Mouse (Mus musculus) hindbrain, embryonic 11.5 days (tissue): Measurements from ENCODE around the gene Ager. TPM values are rescaled to one million over a fixed set of nuclear protein-coding genes. Genes with fewer than 3 reads are reported as not detected.

Experiments used
- ATAC-seq: fragments of 200-750 bp; cut with Nextera tagmentation; 2 replicates; pipeline ENCODE4 v1.8.0; 2017; ENCODE audit warnings: mild to moderate bottlenecking, moderate TSS enrichment, moderate library complexity; ENCODE audit not compliant: low FRiP score
- DNase-seq: peaks from one replicate; pipeline ENCODE4 v3.0.0-alpha.2; 2015; ENCODE audit warnings: low spot score
- H3K27ac ChIP-seq: fragments of 300-500 bp; sonication (generic); 2 replicates; pipeline ENCODE4 v1.5.1; 2014; ENCODE audit warnings: mild to moderate bottlenecking, low read depth, low read length
- H3K27me3 ChIP-seq: fragments of 300-500 bp; sonication (generic); 2 replicates; pipeline ENCODE4 v1.6.1; 2014; ENCODE audit warnings: mild to moderate bottlenecking, low read length, moderate library complexity, mixed read lengths; ENCODE audit not compliant: control insufficient read depth, insufficient read depth
- H3K36me3 ChIP-seq: fragments of 300-500 bp; sonication (generic); 2 replicates; pipeline ENCODE4 v1.6.1; 2014; ENCODE audit warnings: mild to moderate bottlenecking, low read length, moderate library complexity, mixed read lengths; ENCODE audit not compliant: control insufficient read depth, insufficient read depth
- H3K4me1 ChIP-seq: fragments of 300-500 bp; sonication (generic); replicated peaks from 2 replicates; pipeline ENCODE4 v1.6.1; 2014; ENCODE audit warnings: low read length, mixed read lengths; ENCODE audit not compliant: control insufficient read depth, insufficient read depth
- H3K4me2 ChIP-seq: fragments of 300-500 bp; sonication (generic); replicated peaks from 2 replicates; pipeline ENCODE4 v1.6.1; 2014; ENCODE audit warnings: mild to moderate bottlenecking, low read depth, low read length
- H3K4me3 ChIP-seq: fragments of 300-500 bp; sonication (generic); 2 replicates; pipeline ENCODE4 v1.5.1; 2014; ENCODE audit warnings: low read depth, low read length
- H3K9ac ChIP-seq: fragments of 300-500 bp; sonication (generic); 2 replicates; pipeline ENCODE4 v1.6.1; 2014; ENCODE audit warnings: low read depth, low read length
- H3K9me3 ChIP-seq: fragments of 300-500 bp; sonication (generic); 2 replicates; pipeline ENCODE4 v1.6.1; 2016; ENCODE audit warnings: low read length; ENCODE audit not compliant: control insufficient read depth
- WGBS: fragments of 180-500 bp; shearing (Covaris S2); extraction: QIAGEN DNeasy Blood & Tissue Kit; methylation state at CpG from one replicate; pipeline ENCODE4 v1.1.7; 2014; 5-methylcytosine and 5-hydroxymethylcytosine counted together
- polyA plus RNA-seq: library from polyadenylated mRNA; unstranded; fragments of >200 nt; fragmentation: Nextera tagmentation; extraction: Ambion mirVana; gene quantifications from 2 replicates; pipeline ENCODE4 v1.2.1, GENCODE M21; 2014

The Ager gene
- polyA plus RNA-seq, 1 experiment from 2014 or later = 2.2 TPM

DNA sequence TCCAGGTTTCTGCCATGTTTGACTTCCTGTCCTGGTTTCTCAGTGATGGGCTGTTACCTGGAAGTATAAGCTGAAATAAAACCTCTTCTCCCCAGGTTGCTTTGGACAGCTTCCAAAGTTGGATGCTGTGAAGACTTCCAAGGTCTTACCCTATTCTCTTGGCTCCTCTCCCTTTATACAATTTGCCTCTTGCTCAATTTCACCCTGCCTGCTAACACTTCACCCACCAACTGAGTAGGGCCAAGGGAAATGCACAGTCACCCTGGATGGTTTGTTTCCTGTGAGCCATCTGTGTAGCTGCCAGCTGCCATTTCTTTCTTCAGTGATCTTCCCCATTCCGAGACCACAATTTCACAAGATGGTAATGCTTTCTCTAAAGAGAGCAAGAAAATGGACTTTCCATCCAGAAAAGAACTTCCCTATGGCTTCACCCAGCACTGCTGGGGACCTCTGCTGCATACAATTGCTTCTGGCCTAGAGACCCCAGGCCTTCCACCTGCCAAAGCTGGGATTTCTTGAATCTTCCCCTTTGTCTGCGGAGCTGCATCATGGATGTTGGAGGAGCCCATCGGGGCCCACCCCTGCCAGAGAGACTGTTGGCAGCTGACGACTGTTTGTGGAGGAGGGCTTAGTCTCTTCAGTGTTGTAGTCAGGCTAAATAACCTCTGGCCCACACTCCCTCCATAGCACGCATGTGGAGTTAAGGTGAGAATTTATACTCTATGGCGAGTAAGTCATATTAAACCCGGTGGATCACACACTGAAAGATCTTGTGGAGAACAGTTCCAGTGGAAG, 42.0 kb downstream of the Ager start:
- H3K27ac ChIP-seq = no peak overlapping the region

DNA sequence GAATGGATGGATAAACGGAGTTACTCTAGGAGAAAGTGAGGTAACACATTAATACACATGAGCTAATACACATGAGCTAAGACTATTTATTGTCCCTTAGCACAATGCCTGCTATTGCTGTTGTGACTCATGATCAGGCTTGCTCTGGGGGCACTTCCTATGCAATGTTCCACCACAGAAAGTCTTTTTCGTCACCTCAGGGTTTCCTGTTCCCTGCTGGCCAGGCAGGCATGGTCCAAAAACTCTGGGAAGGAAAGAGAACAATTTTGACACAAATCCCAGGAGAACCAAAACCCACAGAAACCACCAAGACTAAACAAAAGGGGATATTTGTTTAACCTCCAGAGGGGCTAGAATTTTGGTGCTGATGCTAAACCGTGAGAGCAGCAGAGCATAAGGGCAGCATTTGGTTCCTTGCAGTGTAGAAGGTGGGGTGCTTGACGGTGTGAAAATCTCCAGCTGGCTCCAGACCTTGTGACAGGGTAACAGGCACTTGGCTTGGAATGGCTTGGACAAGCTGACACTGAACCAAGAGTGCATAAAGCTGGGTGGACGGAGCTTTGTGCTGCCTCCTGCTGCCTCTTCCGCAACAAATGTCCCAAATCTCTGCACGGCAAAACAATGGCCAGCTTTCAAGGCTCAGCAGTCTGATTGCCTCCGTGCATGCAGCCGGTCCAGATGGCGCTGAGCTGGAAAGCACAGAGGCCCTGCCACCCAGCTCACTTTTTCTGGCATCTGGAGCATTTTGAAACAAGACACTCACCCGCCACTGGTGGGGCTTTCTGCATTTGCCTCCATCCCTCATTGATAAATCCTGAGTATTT, 43.3 kb downstream of the Ager start:
- H3K4me3 ChIP-seq = no peak overlapping the region
- H3K36me3 ChIP-seq = no peaks in the 10 kb centered on the region
- WGBS = 14% methylated on average over 11 of the region's 11 CpGs
- ATAC-seq (peak; percentile 49; the same call in 1 of the 2 replicates), DNase-seq (peak; percentile 58)
- H3K9me3 ChIP-seq = no peaks in the 10 kb centered on the region
- H3K27ac ChIP-seq = peak overlapping the region; percentile 70
- H3K4me1 ChIP-seq = no peaks in the 10 kb centered on the region; the same call in 1 of the 2 replicates
- H3K27me3 ChIP-seq = no peaks in the 10 kb centered on the region
- H3K4me2 ChIP-seq = no peak overlapping the region
- peak overlapping the region; percentile 28; the same call in 1 of the 2 replicates for H3K9ac ChIP-seq

More for the DNA sequence above, 42.0 kb downstream of the Ager start:
- ATAC-seq = no peak
- H3K4me3 ChIP-seq = no peak overlapping the region
- WGBS = 82% methylated on average over 7 of the region's 7 CpGs
- no peak overlapping the region for H3K4me2 ChIP-seq
- no peak overlapping the region for H3K9ac ChIP-seq
- no peaks in the 10 kb centered on the region for H3K36me3 ChIP-seq
- no peak for DNase-seq
- no peaks in the 10 kb centered on the region for H3K27me3 ChIP-seq
- H3K9me3 ChIP-seq = no peaks in the 10 kb centered on the region
- H3K4me1 ChIP-seq = no peaks in the 10 kb centered on the region

DNA sequence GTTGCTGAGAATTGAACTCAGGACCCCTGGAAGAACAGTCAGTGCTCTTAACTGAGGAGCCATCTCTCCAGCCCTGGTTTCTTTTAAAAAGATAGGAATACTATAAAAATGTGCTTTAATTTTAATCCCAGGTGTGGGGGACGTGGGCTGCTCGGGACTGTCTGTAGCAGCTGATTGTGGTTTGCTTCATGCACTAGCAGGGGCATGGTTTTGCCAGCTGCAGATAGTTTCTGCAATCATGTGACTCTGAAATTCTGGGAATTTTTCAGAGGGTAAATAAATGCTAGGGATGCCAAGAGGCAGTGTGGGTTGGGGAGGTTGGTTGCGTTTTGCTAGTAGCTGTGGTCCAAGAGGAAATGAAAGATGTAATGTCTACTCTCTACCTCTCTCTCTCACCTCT, 44.3 kb downstream of the Ager start:
- Histone ChIP-seq H3K36me3 (no peaks in the 10 kb centered on the region), H3K27ac (no peak overlapping the region), H3K4me2 (no peak overlapping the region), H3K9me3 (no peaks in the 10 kb centered on the region), H3K9ac (no peak overlapping the region), H3K27me3 (no peaks in the 10 kb centered on the region), H3K4me1 (no peaks in the 10 kb centered on the region; the same call in 1 of the 2 replicates), H3K4me3 (no peak overlapping the region)
- WGBS = 78% methylated on average over 3 of the region's 3 CpGs
- ATAC-seq (no peak), DNase-seq (no peak)

DNA sequence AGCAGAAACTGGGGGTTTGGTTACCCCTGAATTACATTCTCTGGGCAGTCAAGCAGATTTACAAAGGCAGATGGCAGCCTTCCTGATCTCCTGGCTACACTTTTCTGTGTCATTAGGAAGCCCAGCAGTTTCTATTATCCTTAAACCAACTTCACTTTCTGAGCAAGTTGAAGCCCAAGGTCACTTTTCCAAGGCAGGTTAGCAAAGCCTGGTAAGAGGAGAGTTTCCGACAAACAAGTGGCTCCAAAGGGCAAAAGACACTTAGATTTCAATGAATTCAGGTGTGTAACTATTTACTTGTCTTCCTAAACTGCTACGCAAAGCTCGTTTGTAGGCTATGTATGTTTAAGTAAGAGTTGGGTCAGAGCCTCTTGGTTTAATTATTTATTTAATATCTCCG, 45.7 kb downstream of the Ager start:
- no peaks in the 10 kb centered on the region for H3K27me3 ChIP-seq
- H3K9me3 ChIP-seq = no peaks in the 10 kb centered on the region
- 93% methylated on average over 4 of the region's 4 CpGs for WGBS
- no peak overlapping the region for H3K27ac ChIP-seq
- H3K4me2 ChIP-seq = no peak overlapping the region
- H3K9ac ChIP-seq = no peak overlapping the region
- ATAC-seq (no peak), DNase-seq (no peak)
- H3K4me3 ChIP-seq = no peak overlapping the region
- no peaks in the 10 kb centered on the region for H3K36me3 ChIP-seq
- H3K4me1 ChIP-seq = no peaks in the 10 kb centered on the region; the same call in 1 of the 2 replicates

DNA sequence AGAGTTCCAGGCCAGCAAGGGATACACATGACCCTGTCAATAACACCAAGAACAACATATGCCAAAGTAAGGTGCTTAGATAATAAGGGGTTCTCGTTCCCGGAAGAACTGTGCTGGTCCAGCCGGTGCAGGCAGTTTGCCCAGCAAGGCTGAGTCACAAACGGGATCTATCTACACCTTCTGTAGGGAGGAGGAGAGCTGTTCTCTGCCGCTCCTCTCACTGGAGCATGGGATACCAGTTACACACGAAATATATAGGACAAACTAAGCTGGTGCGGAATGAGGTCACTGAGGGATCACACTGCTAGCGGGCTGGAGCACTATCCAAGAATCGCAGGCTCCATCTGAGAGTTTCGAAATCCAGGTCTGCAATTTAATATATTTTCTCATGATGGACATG, 46.3 kb downstream of the Ager start:
- Histone ChIP-seq H3K4me1 (no peaks in the 10 kb centered on the region; the same call in 1 of the 2 replicates), H3K4me2 (no peak overlapping the region), H3K9ac (no peak overlapping the region), H3K27me3 (no peaks in the 10 kb centered on the region), H3K4me3 (no peak overlapping the region), H3K9me3 (no peaks in the 10 kb centered on the region), H3K36me3 (0 out of 2 replicates have a peak, but pooled peaks cover under 1% of the 10 kb centered on the region), H3K27ac (no peak overlapping the region)
- WGBS = 83% methylated on average over 10 of the region's 10 CpGs
- no peak for DNase-seq
- ATAC-seq = no peak

DNA sequence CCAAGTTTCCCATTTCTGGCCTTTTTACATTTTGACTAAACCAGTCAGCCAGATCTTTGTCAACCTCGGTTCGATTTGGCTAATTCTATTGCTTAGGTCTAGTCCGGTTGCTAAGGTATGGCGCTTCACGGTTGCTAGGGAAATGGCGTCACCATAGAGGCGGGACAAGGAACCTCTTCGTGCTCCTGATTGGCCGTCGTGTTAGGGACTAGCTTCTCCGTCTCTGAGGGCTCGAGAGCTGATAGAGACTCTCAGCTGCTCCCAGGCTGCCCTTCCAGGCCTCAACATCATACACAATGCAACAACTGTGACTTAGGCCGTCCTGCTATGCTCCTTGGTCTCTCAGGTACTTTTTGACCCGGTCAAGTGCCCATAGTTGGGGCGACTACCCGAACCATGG, 46.9 kb downstream of the Ager start, which contains the start of gene Fkbpl:
Gene Fkbpl (plus strand): TSS at position 157 of the 400 bp plus-strand sequence.
- ATAC-seq (peak; percentile 78), DNase-seq (peak; percentile 96)
- H3K27me3 ChIP-seq = no peaks in the 10 kb centered on the region
- no peaks in the 10 kb centered on the region; the same call in 1 of the 2 replicates for H3K4me1 ChIP-seq
- H3K27ac ChIP-seq = 0 out of 2 replicates have a peak within 1 kb of the TSS, but pooled peaks have one; percentile 31
- WGBS = 1% methylated on average over 16 of the region's 16 CpGs
- H3K4me3 ChIP-seq = peak within 1 kb of the TSS; percentile 59
- H3K36me3 ChIP-seq = 0 out of 2 replicates have a peak, but pooled peaks cover 4% of the 10 kb centered on the region
- no peaks in the 10 kb centered on the region for H3K9me3 ChIP-seq
- peak within 1 kb of the TSS; percentile 70 for H3K9ac ChIP-seq
- H3K4me2 ChIP-seq = peak within 1 kb of the TSS; percentile 69

DNA sequence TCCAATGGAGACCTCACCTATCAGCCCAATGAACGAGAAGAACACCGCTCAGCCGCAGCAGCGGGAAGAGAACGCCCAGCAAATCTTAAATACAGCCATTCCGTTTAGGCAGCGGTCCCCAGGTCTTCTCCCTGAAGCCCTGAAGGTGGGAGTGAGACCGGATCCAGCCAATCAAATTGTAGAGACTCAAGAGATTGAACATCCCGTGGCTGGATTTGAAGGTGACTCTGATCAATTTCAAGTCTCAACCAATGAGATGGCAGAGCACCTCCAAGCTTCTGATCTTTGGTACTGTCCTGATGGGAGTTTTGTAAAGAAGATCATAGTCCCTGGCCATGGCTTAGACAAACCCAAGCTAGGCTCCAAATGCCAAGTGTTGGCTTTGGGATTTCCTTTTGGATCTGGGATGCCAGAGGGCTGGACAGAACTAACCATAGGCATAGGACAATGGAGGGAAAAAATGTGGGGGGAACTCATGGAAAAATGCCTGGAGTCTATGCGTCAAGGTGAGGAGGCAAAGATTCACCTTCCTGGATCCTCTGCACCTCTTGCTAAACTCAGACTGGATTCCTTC, 47.7 kb downstream of the Ager start:
- Histone ChIP-seq H3K4me1 (no peaks in the 10 kb centered on the region; the same call in 1 of the 2 replicates), H3K36me3 (0 out of 2 replicates have a peak, but pooled peaks cover 8% of the 10 kb centered on the region), H3K9me3 (no peaks in the 10 kb centered on the region), H3K4me3 (peak overlapping the region; percentile 59), H3K27ac (no peak overlapping the region), H3K27me3 (no peaks in the 10 kb centered on the region), H3K9ac (peak overlapping the region; percentile 70), H3K4me2 (peak overlapping the region; percentile 69)
- WGBS = 44% methylated on average over 10 of the region's 10 CpGs
- DNase-seq = no peak
- ATAC-seq = no peak

DNA sequence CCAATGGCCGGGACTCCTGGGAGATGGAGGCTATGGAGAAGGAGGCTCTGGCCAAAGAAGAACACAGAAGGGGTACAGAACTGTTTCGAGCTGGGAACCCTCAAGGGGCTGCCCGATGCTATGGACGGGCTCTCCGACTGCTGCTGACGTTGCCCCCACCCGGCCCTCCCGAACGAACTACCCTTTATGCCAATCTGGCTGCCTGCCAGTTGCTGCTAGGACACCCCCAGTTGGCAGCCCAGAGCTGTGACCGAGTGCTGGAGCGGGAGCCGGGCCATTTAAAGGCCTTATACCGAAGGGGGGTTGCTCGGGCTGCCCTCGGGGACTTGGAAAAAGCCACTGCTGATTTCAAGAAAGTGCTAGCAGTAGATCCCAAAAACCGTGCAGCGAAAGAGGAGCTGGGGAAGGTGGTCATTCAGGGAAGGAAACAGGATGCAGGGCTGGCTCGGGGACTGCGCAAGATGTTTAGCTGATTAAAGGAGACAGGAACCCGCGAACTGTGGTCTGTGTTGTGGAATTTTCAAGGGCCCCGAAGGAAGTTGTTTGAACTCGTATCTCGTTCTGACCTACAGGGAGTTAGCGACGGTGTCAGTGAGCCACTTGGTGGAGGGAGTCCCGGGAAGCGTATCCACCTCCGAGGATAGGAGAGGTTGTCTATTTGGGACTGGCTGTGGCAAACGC, 48.3 kb downstream of the Ager start:
- no peak overlapping the region for H3K9ac ChIP-seq
- no peak overlapping the region for H3K4me3 ChIP-seq
- H3K9me3 ChIP-seq = no peaks in the 10 kb centered on the region
- peaks cover 9% of the 10 kb centered on the region; the same call in 1 of the 2 replicates for H3K36me3 ChIP-seq
- 90% methylated on average over 30 of the region's 30 CpGs for WGBS
- ATAC-seq (no peak), DNase-seq (no peak)
- no peak overlapping the region for H3K27ac ChIP-seq
- no peaks in the 10 kb centered on the region; the same call in 1 of the 2 replicates for H3K4me1 ChIP-seq
- no peak overlapping the region; the same call in 1 of the 2 replicates for H3K4me2 ChIP-seq
- H3K27me3 ChIP-seq = no peaks in the 10 kb centered on the region
